25 mouse cellular contexts compared by ENCODE assay signal in genomic region chr6:49603201-49603600, GRCm38 (mm10).
DNase-seq lines count a peak whose midpoint lies in the region; ATAC-seq and TF ChIP-seq lines count a peak whose summit lies in the region.
"Had no signal": no experiment of that assay in that cellular context is flagged by ENCODE, and none has a peak within 500 bp of the region (broad histone marks: within the 10 kb centered on the region; RNA-seq: fewer than 3 reads in every experiment).

No protein-coding gene starts in this region.

- no peak overlapping the region for H3K4me3 ChIP-seq in forebrain, embryonic 14.5 days (ENCODE audit: low read depth, low read length)
- H3K4me3 ChIP-seq in forebrain, embryonic 12.5 days (replicated peaks) = no peak overlapping the region
- H3K4me3 ChIP-seq in hindbrain, embryonic 13.5 days = no peak overlapping the region
- no peak overlapping the region for H3K4me3 ChIP-seq in hindbrain, postnatal 0 days (ENCODE audit: low read length)
- no peak overlapping the region for H3K4me3 ChIP-seq in neural tube, embryonic 13.5 days
- H3K4me3 ChIP-seq: embryonic facial prominence, embryonic 12.5 days; heart, embryonic 13.5 days; hindbrain, embryonic 15.5 days; kidney, embryonic 15.5 days; liver, embryonic 12.5 days had no signal

- H3K9me3 ChIP-seq in forebrain, embryonic 14.5 days (replicated peaks; ENCODE audit: control insufficient read depth, low read length) = no peaks in the 10 kb centered on the region
- H3K9me3 ChIP-seq in forebrain, embryonic 12.5 days = no peaks in the 10 kb centered on the region
- H3K9me3 ChIP-seq in hindbrain, embryonic 13.5 days = no peaks in the 10 kb centered on the region
- no peaks in the 10 kb centered on the region for H3K9me3 ChIP-seq in hindbrain, postnatal 0 days (ENCODE audit: low read length)
- no peaks in the 10 kb centered on the region for H3K9me3 ChIP-seq in neural tube, embryonic 13.5 days
- H3K9me3 ChIP-seq: embryonic facial prominence, embryonic 12.5 days; G1E; heart, embryonic 13.5 days; hindbrain, embryonic 15.5 days; kidney, embryonic 15.5 days; liver, embryonic 12.5 days had no signal

- H3K9ac ChIP-seq in forebrain, embryonic 14.5 days (ENCODE audit: low read length) = no peak overlapping the region
- H3K9ac ChIP-seq in forebrain, embryonic 12.5 days = no peak overlapping the region
- H3K9ac ChIP-seq in hindbrain, embryonic 13.5 days = no peak overlapping the region
- H3K9ac ChIP-seq in hindbrain, postnatal 0 days (replicated peaks; ENCODE audit: low read length) = no peak overlapping the region
- H3K9ac ChIP-seq in neural tube, embryonic 13.5 days = no peak overlapping the region
- H3K9ac ChIP-seq: embryonic facial prominence, embryonic 12.5 days; heart, embryonic 13.5 days; hindbrain, embryonic 15.5 days; kidney, embryonic 15.5 days; liver, embryonic 12.5 days; liver, postnatal 0 days had no signal

- ATAC-seq in forebrain, embryonic 14.5 days = peak; percentile 55; the same call in 1 of the 2 replicates
- ATAC-seq in forebrain, embryonic 12.5 days (ENCODE audit: low FRiP score) = no peak
- ATAC-seq in hindbrain, embryonic 13.5 days (ENCODE audit: low FRiP score) = no peak
- ATAC-seq in hindbrain, postnatal 0 days = no peak
- no peak for ATAC-seq in neural tube, embryonic 13.5 days (ENCODE audit: low read depth)
- ATAC-seq: liver, embryonic 12.5 days; liver, postnatal 0 days had no signal

- H3K36me3 ChIP-seq in forebrain, embryonic 14.5 days (ENCODE audit: control insufficient read depth, insufficient read depth, low read length) = no peaks in the 10 kb centered on the region
- H3K36me3 ChIP-seq in forebrain, embryonic 12.5 days (replicated peaks) = no peaks in the 10 kb centered on the region
- no peaks in the 10 kb centered on the region for H3K36me3 ChIP-seq in hindbrain, embryonic 13.5 days
- H3K36me3 ChIP-seq in hindbrain, postnatal 0 days (ENCODE audit: insufficient read depth, low read length) = no peaks in the 10 kb centered on the region
- H3K36me3 ChIP-seq in neural tube, embryonic 13.5 days = no peaks in the 10 kb centered on the region
- H3K36me3 ChIP-seq: embryonic facial prominence, embryonic 12.5 days; G1E; heart, embryonic 13.5 days; hindbrain, embryonic 15.5 days; kidney, embryonic 15.5 days; liver, embryonic 12.5 days had no signal

- H3K27me3 ChIP-seq in forebrain, embryonic 14.5 days (replicated peaks; ENCODE audit: control insufficient read depth, insufficient read depth, low read length) = no peaks in the 10 kb centered on the region
- no peaks in the 10 kb centered on the region; the same call in 1 of the 2 replicates for H3K27me3 ChIP-seq in forebrain, embryonic 12.5 days
- no peaks in the 10 kb centered on the region for H3K27me3 ChIP-seq in hindbrain, embryonic 13.5 days
- H3K27me3 ChIP-seq in hindbrain, postnatal 0 days (ENCODE audit: insufficient read depth, low read length) = no peaks in the 10 kb centered on the region
- no peaks in the 10 kb centered on the region for H3K27me3 ChIP-seq in neural tube, embryonic 13.5 days
- H3K27me3 ChIP-seq: embryonic facial prominence, embryonic 12.5 days; heart, embryonic 13.5 days; hindbrain, embryonic 15.5 days; kidney, embryonic 15.5 days; liver, embryonic 12.5 days had no signal

- H3K4me1 ChIP-seq in forebrain, embryonic 14.5 days (ENCODE audit: control insufficient read depth, insufficient read depth, low read length) = peaks cover 12% of the 10 kb centered on the region
- H3K4me1 ChIP-seq in forebrain, embryonic 12.5 days = peaks cover 21% of the 10 kb centered on the region
- peaks cover 25% of the 10 kb centered on the region for H3K4me1 ChIP-seq in hindbrain, embryonic 13.5 days (replicated peaks)
- H3K4me1 ChIP-seq in hindbrain, postnatal 0 days (ENCODE audit: insufficient read depth, low read length) = 0 out of 2 replicates have a peak, but pooled peaks cover 4% of the 10 kb centered on the region
- peaks cover 29% of the 10 kb centered on the region for H3K4me1 ChIP-seq in neural tube, embryonic 13.5 days (replicated peaks)
- H3K4me1 ChIP-seq: heart, embryonic 13.5 days; liver, embryonic 12.5 days had no signal

- no peak for TF ChIP-seq CTCF in hindbrain, postnatal 0 days (IDR thresholded peaks at IDR 0.05; ENCODE audit: low read depth)

- H3K27ac ChIP-seq in forebrain, embryonic 14.5 days (ENCODE audit: low read depth, low read length) = no peak overlapping the region
- H3K27ac ChIP-seq in forebrain, embryonic 12.5 days = no peak overlapping the region
- H3K27ac ChIP-seq in hindbrain, embryonic 13.5 days = peak overlapping the region; percentile 66; the same call in 1 of the 2 replicates
- no peak overlapping the region for H3K27ac ChIP-seq in hindbrain, postnatal 0 days
- peak overlapping the region; percentile 67 for H3K27ac ChIP-seq in neural tube, embryonic 13.5 days (replicated peaks)
- H3K27ac ChIP-seq: embryonic facial prominence, embryonic 12.5 days; heart, embryonic 13.5 days; hindbrain, embryonic 15.5 days; kidney, embryonic 15.5 days; liver, embryonic 12.5 days had no signal

- peak; percentile 61 for DNase-seq in forebrain, embryonic 14.5 days (ENCODE audit: low spot score)
- no peak for DNase-seq in hindbrain, postnatal 0 days (ENCODE audit: low spot score)
- DNase-seq in neural tube, embryonic 10.5 days (ENCODE audit: extremely low spot score, low spot score) = no peak
- no peak for DNase-seq in adrenal gland, adult 18-20 months (ENCODE audit: low spot score in 2 of 2)
- DNase-seq: adrenal gland, postnatal 10 days; cerebellum, adult 11-12 months; cerebellum, adult 9-11 months; gastrocnemius, postnatal 25 days; heart, adult 18-20 months; heart, postnatal 10 days; kidney, adult 18-20 months; kidney, postnatal 25 days; layer of hippocampus, postnatal 36 days; liver, postnatal 0 days; lung, postnatal 36 days; thymus, postnatal 4 days had no signal

- 4% methylated on average over 1 of the region's 1 CpGs for WGBS in forebrain, embryonic 14.5 days
- 29% methylated on average over 1 of the region's 1 CpGs for WGBS in forebrain, embryonic 12.5 days
- 42% methylated on average over 1 of the region's 1 CpGs for WGBS in hindbrain, embryonic 13.5 days
- WGBS in hindbrain, postnatal 0 days = 27% methylated on average over 1 of the region's 1 CpGs
- 46% methylated on average over 1 of the region's 1 CpGs for WGBS in neural tube, embryonic 13.5 days

- no peak overlapping the region for H3K4me2 ChIP-seq in forebrain, embryonic 14.5 days (ENCODE audit: low read length)
- no peak overlapping the region for H3K4me2 ChIP-seq in forebrain, embryonic 12.5 days
- H3K4me2 ChIP-seq in hindbrain, embryonic 13.5 days = no peak overlapping the region
- no peak overlapping the region for H3K4me2 ChIP-seq in hindbrain, postnatal 0 days (ENCODE audit: low read depth, low read length)
- H3K4me2 ChIP-seq in neural tube, embryonic 13.5 days = no peak overlapping the region
- H3K4me2 ChIP-seq: embryonic facial prominence, embryonic 12.5 days; heart, embryonic 13.5 days; hindbrain, embryonic 15.5 days; kidney, embryonic 15.5 days; liver, embryonic 12.5 days had no signal

Comparison
In these comparisons a context has a peak if more than half of its experiments do, and no peak if none do; other contexts are left out.
1. H3K27ac ChIP-seq: peak in hindbrain, embryonic 13.5 days (single experiment) and neural tube, embryonic 13.5 days (single experiment); none in forebrain, embryonic 14.5 days (single experiment), forebrain, embryonic 12.5 days (single experiment) and hindbrain, postnatal 0 days (single experiment).